Mouse (Mus musculus): ENCODE measurements around the gene Usp33. TPM values are rescaled to one million over a fixed set of nuclear protein-coding genes. Genes with fewer than 3 reads are reported as not detected.
"Not testable (repeated sequence)": the region's sequence is repeated elsewhere in the genome, so short reads cannot be mapped to it uniquely, and the experiment has no call there.

Usp33 gene
- polyA plus RNA-seq, 1 experiment from 2014 or later = 57.6 TPM

DNA sequence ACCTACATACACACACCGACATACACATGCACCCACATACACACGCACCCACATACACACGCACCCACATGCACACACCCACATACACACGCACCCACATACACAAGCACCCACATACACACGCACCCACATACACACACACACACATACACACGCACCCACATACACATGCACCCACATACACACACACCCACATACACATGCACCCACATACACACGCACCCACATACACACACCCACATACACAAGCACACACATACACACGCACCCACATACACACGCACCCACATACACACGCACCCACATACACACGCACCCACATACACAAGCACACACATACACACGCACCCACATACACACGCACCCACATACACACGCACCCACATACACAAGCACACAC, 31.6 kb upstream of the Usp33 start:
- WGBS = 78% methylated on average over 14 of the region's 14 CpGs
- H3K9me3 ChIP-seq (ENCODE audit: control insufficient read depth, low read length); H3K27ac ChIP-seq (ENCODE audit: low read length); H3K9ac ChIP-seq (ENCODE audit: low read length); H3K4me2 ChIP-seq (ENCODE audit: low read depth, low read length); H3K36me3 ChIP-seq (ENCODE audit: control insufficient read depth, insufficient read depth, low read length); ATAC-seq (ENCODE audit: low read depth); H3K4me1 ChIP-seq (replicated peaks; ENCODE audit: control insufficient read depth, insufficient read depth, low read length); H3K27me3 ChIP-seq (ENCODE audit: control insufficient read depth, insufficient read depth, low read depth, low read length); H3K4me3 ChIP-seq (ENCODE audit: low read length): not testable (repeated sequence)

DNA sequence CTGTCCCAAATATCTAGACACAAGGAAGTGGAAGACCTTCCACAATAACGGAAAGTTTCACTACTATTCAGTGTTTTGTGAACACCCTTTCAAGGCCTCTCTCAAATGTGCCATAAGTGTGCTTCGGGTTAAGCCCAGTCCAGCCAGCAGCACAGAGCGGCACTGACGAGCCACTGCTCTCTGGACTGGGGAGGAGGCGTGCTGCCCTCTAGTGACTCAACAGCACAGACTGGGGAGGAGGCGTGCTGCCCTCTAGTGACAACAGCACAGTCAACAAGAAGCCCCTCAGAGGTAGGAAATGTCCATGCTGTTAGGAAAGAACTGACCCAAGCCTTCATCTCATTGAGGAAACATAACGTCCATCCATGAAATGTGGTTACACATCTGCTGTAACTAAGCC, 30.7 kb upstream of the Usp33 start:
- Histone ChIP-seq H3K9ac (ENCODE audit: low read length) (no peak overlapping the region), H3K4me1 (replicated peaks; ENCODE audit: control insufficient read depth, insufficient read depth, low read length) (no peaks in the 10 kb centered on the region), H3K4me3 (ENCODE audit: low read length) (no peak overlapping the region), H3K9me3 (ENCODE audit: control insufficient read depth, low read length) (no peaks in the 10 kb centered on the region), H3K4me2 (ENCODE audit: low read depth, low read length) (no peak overlapping the region), H3K27me3 (ENCODE audit: control insufficient read depth, insufficient read depth, low read depth, low read length) (no peaks in the 10 kb centered on the region), H3K36me3 (ENCODE audit: control insufficient read depth, insufficient read depth, low read length) (0 out of 2 replicates have a peak, but pooled peaks cover 2% of the 10 kb centered on the region), H3K27ac (ENCODE audit: low read length) (no peak overlapping the region)
- WGBS = 4% methylated on average over 7 of the region's 7 CpGs
- ATAC-seq (ENCODE audit: low read depth) = peak; percentile 97

DNA sequence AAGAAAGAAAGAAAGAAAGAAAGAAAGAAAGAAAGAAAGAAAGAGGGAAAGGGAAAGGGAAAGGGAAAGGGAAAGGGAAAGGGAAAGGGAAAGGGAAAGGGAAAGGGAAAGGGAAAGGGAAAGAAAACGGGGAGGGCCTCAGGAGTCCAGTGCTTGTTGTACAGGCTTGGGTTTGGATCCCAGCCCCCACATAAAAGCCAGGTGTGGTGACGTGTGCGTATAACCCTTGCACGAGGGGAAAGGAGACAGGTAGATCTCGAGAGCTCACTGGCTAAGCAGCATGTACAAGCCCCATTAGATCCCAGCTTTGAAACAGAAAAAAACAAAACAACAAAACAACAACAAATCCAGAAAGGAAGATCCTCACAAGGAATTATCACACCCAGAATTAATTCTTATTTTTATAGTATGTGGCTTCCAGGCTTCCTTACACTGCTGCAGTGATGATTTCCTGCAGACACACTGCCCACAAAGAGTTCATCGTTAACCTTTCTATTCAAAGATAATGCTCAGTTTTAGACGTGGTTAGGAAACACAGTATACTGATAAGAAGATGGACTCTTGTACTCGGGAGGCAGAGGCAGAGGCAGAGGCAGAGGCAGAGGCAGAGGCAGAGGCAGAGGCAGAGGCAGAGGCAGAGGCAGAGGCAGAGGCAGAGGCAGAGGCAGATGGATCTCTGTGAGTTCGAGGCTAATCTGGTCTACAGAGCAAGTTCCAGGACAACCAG, 29.7 kb upstream of the Usp33 start:
- not testable (repeated sequence) for H3K27ac ChIP-seq (ENCODE audit: low read length); H3K27me3 ChIP-seq (ENCODE audit: control insufficient read depth, insufficient read depth, low read depth, low read length); H3K9ac ChIP-seq (ENCODE audit: low read length); H3K4me1 ChIP-seq (replicated peaks; ENCODE audit: control insufficient read depth, insufficient read depth, low read length); H3K4me2 ChIP-seq (ENCODE audit: low read depth, low read length); H3K4me3 ChIP-seq (ENCODE audit: low read length); ATAC-seq (ENCODE audit: low read depth); H3K36me3 ChIP-seq (ENCODE audit: control insufficient read depth, insufficient read depth, low read length); H3K9me3 ChIP-seq (ENCODE audit: control insufficient read depth, low read length)
- 69% methylated on average over 9 of the region's 9 CpGs for WGBS

DNA sequence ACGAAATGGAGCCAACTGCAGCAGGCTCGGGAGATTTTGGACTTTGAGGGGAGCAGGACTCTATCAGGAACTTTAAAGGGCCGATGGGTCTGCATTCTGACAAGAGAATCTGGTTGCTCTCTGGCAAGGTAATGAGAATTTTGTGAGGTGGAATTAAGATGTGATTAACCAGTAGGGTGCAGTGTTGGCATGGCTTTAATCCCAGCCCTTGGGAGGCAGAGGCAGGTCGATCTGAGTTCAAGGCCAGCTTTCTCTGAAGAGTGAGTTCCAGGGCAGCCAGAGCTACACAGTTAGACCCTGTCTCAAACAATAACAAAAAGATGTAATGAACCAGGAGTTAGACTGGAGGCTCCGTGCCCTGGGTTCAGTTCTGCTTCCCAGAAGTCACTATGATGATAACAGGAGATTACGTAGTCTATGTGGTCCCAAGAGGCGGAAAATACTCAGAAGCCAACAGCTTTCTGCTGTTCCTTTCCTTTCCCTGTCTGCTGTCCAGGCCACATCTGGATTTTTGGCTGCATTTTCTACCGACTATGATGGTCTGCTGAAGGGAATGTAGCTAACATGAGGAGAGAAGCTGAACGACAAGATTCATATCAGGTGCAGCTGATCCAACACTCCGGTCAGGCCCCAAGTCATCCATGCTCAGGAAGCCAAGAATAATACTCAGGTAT, 25.2 kb upstream of the Usp33 start:
- H3K9me3 ChIP-seq (ENCODE audit: control insufficient read depth, low read length) = no peaks in the 10 kb centered on the region
- 0 out of 2 replicates have a peak, but pooled peaks cover 7% of the 10 kb centered on the region for H3K36me3 ChIP-seq (ENCODE audit: control insufficient read depth, insufficient read depth, low read length)
- no peaks in the 10 kb centered on the region for H3K4me1 ChIP-seq (replicated peaks; ENCODE audit: control insufficient read depth, insufficient read depth, low read length)
- WGBS = 89% methylated on average over 10 of the region's 10 CpGs
- H3K9ac ChIP-seq (ENCODE audit: low read length) = no peak overlapping the region
- no peak for ATAC-seq (ENCODE audit: low read depth)
- H3K27ac ChIP-seq (ENCODE audit: low read length) = no peak overlapping the region
- H3K4me3 ChIP-seq (ENCODE audit: low read length) = no peak overlapping the region
- H3K27me3 ChIP-seq (ENCODE audit: control insufficient read depth, insufficient read depth, low read depth, low read length) = no peaks in the 10 kb centered on the region
- H3K4me2 ChIP-seq (ENCODE audit: low read depth, low read length) = no peak overlapping the region

DNA sequence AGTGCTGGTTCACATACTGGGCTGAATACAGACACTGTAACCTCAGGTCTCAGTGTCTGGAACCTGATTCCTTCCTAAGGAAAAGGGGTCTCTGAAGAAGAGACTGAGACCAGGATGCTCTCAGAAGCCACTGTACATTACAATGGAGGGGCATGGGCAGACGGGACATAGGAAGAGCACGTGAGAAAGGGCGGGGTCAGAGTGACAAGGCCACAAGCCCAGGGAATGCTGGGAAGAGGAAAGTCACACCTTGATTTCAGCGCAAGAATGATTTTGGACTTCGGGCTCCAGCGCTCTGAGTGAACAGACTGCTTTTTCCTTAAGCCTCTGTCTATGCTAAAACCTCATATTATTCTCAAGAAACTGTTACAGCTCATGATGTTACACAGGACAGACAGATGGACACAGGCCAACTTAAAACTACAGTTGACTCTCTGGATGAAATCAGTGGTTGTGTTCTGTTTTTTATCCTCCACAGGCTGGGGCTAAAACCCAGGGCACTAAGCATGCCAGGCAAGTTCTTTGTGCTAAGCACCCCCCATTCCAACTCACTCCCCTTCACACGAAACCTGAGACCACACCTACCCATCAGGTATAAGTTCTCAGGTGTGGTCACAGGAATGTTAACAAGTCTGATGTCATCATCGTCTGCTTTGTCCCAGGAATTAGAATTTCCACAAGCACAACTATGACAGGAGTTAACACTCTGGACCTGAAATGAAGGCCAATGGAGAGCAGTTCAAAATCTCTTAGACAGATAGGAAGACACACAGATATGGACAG, 24.3 kb upstream of the Usp33 start:
- Histone ChIP-seq H3K9me3 (ENCODE audit: control insufficient read depth, low read length) (no peaks in the 10 kb centered on the region), H3K9ac (ENCODE audit: low read length) (no peak overlapping the region), H3K4me2 (ENCODE audit: low read depth, low read length) (no peak overlapping the region), H3K4me3 (ENCODE audit: low read length) (no peak overlapping the region), H3K36me3 (ENCODE audit: control insufficient read depth, insufficient read depth, low read length) (0 out of 2 replicates have a peak, but pooled peaks cover 7% of the 10 kb centered on the region), H3K27ac (ENCODE audit: low read length) (no peak overlapping the region), H3K4me1 (replicated peaks; ENCODE audit: control insufficient read depth, insufficient read depth, low read length) (no peaks in the 10 kb centered on the region), H3K27me3 (ENCODE audit: control insufficient read depth, insufficient read depth, low read depth, low read length) (no peaks in the 10 kb centered on the region)
- ATAC-seq (ENCODE audit: low read depth) = peak; percentile 74; the same call in 1 of the 2 replicates
- WGBS = 80% methylated on average over 8 of the region's 8 CpGs

DNA sequence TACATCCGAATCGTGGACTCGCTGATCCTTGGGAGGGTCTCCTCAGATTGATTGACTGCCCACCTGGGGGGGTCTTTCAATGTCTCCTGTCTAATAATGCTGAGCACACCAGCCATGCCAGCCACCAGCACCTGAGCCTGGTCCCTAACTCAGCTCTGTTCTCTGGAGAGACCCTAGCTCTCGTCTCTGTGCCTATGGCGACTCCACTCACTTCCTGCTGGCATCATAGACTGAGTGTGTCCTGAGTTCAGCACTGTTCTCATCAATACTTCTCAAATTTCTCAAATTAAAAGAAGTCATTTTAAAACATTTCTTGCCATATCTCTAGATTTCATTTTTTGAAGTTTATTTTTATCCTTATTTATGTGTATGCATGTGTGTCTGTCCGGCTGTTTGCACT, 14.2 kb upstream of the Usp33 start:
- Histone ChIP-seq H3K27ac (ENCODE audit: low read length) (no peak overlapping the region), H3K4me1 (replicated peaks; ENCODE audit: control insufficient read depth, insufficient read depth, low read length) (no peaks in the 10 kb centered on the region), H3K4me3 (ENCODE audit: low read length) (no peak overlapping the region), H3K9ac (ENCODE audit: low read length) (no peak overlapping the region), H3K36me3 (ENCODE audit: control insufficient read depth, insufficient read depth, low read length) (0 out of 2 replicates have a peak, but pooled peaks cover 5% of the 10 kb centered on the region), H3K9me3 (ENCODE audit: control insufficient read depth, low read length) (no peaks in the 10 kb centered on the region), H3K4me2 (ENCODE audit: low read depth, low read length) (no peak overlapping the region), H3K27me3 (ENCODE audit: control insufficient read depth, insufficient read depth, low read depth, low read length) (no peaks in the 10 kb centered on the region)
- no peak for ATAC-seq (ENCODE audit: low read depth)
- 93% methylated on average over 6 of the region's 6 CpGs for WGBS

DNA sequence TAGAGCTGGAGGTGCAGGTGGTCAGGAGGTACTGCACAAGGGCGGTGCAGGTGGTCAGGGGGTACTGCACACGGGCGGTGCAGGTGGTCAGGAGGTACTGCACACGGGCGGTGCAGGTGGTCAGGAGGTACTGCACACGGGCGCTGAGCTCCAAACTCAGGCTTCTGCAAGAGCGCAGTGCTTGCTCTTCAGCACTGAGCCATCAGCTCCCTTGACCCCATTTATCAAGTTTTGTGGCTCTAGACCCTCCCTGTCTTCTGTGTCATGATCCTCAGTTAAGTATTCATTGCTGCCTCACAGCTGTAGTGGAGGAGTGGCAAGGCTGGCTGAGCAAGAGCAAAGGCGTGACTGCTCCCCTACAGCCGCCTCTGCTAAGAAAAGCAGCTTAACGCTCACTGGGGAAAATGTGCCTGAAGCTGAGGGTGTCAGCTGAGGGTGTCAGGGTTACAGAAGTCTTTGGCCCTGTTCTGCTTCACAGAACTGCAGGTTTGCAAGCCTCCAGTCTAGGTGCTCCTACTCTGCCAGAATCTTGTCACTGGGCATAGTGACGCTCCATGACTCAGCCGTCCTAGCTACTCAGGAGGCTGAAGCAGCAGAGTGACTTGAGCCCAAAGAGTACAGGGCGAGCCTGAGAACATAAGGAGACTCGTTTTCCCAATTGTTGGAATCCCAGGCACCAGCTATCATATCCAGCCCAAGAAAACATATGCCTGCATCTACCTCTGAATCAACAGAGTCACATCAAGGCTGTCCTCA, 13.6 kb upstream of the Usp33 start:
- Histone ChIP-seq H3K4me1 (replicated peaks; ENCODE audit: control insufficient read depth, insufficient read depth, low read length) (no peaks in the 10 kb centered on the region), H3K36me3 (ENCODE audit: control insufficient read depth, insufficient read depth, low read length) (peaks cover 5% of the 10 kb centered on the region; the same call in 1 of the 2 replicates)

DNA sequence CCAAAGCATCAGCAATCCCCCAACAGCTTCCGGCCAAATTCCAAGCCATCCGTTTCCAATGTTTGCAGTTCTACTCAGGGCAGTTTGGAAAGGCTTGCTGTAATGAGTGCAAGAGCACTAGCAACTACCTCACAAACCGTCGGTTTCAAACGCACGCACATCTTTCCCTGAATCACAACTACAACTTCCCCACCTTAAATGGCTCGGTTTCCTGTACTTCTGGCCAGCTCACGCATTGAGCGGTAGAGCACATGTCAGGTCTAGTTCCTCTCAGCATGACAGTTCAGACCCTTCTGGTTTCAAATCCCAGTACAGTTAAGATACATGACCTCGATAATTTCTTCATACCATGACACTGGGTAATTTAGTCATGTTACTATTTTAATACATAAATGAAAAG, 12.6 kb upstream of the Usp33 start:
- Histone ChIP-seq H3K4me1 (replicated peaks; ENCODE audit: control insufficient read depth, insufficient read depth, low read length) (no peaks in the 10 kb centered on the region), H3K27ac (ENCODE audit: low read length) (no peak overlapping the region), H3K9me3 (ENCODE audit: control insufficient read depth, low read length) (no peaks in the 10 kb centered on the region), H3K27me3 (ENCODE audit: control insufficient read depth, insufficient read depth, low read depth, low read length) (no peaks in the 10 kb centered on the region), H3K4me3 (ENCODE audit: low read length) (no peak overlapping the region), H3K9ac (ENCODE audit: low read length) (no peak overlapping the region), H3K36me3 (ENCODE audit: control insufficient read depth, insufficient read depth, low read length) (peaks cover 5% of the 10 kb centered on the region; the same call in 1 of the 2 replicates), H3K4me2 (ENCODE audit: low read depth, low read length) (no peak overlapping the region)
- 87% methylated on average over 10 of the region's 10 CpGs for WGBS
- ATAC-seq (ENCODE audit: low read depth) = no peak

More for the DNA sequence above, 13.6 kb upstream of the Usp33 start:
- Histone ChIP-seq H3K27ac (ENCODE audit: low read length) (no peak overlapping the region), H3K9ac (ENCODE audit: low read length) (no peak overlapping the region), H3K9me3 (ENCODE audit: control insufficient read depth, low read length) (no peaks in the 10 kb centered on the region), H3K27me3 (ENCODE audit: control insufficient read depth, insufficient read depth, low read depth, low read length) (no peaks in the 10 kb centered on the region), H3K4me3 (ENCODE audit: low read length) (no peak overlapping the region), H3K4me2 (ENCODE audit: low read depth, low read length) (no peak overlapping the region)
- no peak for ATAC-seq (ENCODE audit: low read depth)
- 90% methylated on average over 15 of the region's 15 CpGs for WGBS

Data from lung, embryonic 16.5 days (tissue).